Mouse (Mus musculus) liver, adult 2 months (tissue): ENCODE measurements around the gene Dctd.

Experiments used
- CTCF ChIP-seq: fragments of 200-500 bp; IDR thresholded peaks from 2 replicates; pipeline ENCODE4 v1.5.1; 2011; ENCODE audit warnings: low read depth, low read length, control low read depth
- POLR2A ChIP-seq: fragments of 200-500 bp; IDR thresholded peaks from 2 replicates; pipeline ENCODE4 v1.6.1; 2011; ENCODE audit warnings: low read length, control low read depth; ENCODE audit not compliant: insufficient read depth; ENCODE audit errors: extremely low read depth

DNA sequence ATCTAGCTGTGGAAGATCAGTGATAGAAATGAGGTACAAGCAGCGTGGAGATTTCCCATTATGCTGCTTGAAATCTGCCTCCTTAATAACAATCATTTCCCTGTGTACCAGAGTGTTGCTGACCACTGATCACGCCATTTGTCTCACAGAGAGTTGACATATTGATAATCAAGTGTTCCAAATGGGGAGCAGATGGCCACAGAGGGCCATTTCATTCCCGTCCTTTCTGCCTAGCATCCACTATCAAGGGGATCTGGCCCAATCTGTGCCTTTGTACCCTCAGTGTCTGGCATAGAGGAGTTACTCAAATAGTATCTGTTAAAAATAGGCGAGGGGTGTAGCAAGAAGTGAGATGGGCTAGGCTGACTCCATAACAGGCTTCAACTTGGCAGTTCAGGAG lies 78.5 kb downstream of the Dctd start:
- TF ChIP-seq CTCF: no peak
- TF ChIP-seq POLR2A: no peak
